In genomic region chr2:129398176-129398575, GRCm38 (mm10) we compare ENCODE assay signal across 24 mouse cellular contexts. TPM values are rescaled to one million over a fixed set of nuclear protein-coding genes. Genes with fewer than 3 reads are reported as not detected.
DNase-seq lines count a peak whose midpoint lies in the region; ATAC-seq and TF ChIP-seq lines count a peak whose summit lies in the region.
"Had no signal": no experiment of that assay in that cellular context is flagged by ENCODE, and none has a peak within 500 bp of the region (broad histone marks: within the 10 kb centered on the region; RNA-seq: fewer than 3 reads in every experiment).

No protein-coding gene starts in this region.

- 72% methylated on average over 3 of the region's 3 CpGs for WGBS in midbrain, embryonic 11.5 days
- 88% methylated on average over 3 of the region's 3 CpGs for WGBS in kidney, embryonic 14.5 days

- peak overlapping the region; percentile 75 for H3K4me3 ChIP-seq in megakaryocyte, embryonic 14.5 days (replicated peaks)
- H3K4me3 ChIP-seq in G1E (ENCODE audit: low read depth, low read length), result peak overlapping the region; percentile 40; the same call in 1 of the 2 replicates
- no peak overlapping the region for H3K4me3 ChIP-seq in midbrain, embryonic 11.5 days (ENCODE audit: low read depth, low read length)
- no peak overlapping the region for H3K4me3 ChIP-seq in kidney, embryonic 14.5 days (ENCODE audit: low read length)
- H3K4me3 ChIP-seq: embryonic facial prominence, embryonic 10.5 days; embryonic facial prominence, embryonic 12.5 days; forebrain, embryonic 13.5 days; forebrain, embryonic 15.5 days had no signal

- DNase-seq in A20 (ENCODE audit: low read depth, low spot score) (peak; percentile 44), G1E (ENCODE audit: low spot score) (no peak)
- no peak for DNase-seq in spleen, postnatal 36 days (ENCODE audit: low spot score in 2 of 2)
- DNase-seq in midbrain, embryonic 11.5 days (ENCODE audit: low spot score, missing footprints), result no peak
- DNase-seq: adrenal gland, adult 8-10 months; adrenal gland, postnatal 14 days; adrenal gland, postnatal 36 days; cerebellum, adult 11-12 months; cerebellum, adult 2 months; cerebellum, adult 9-10 months; cerebellum, postnatal 10 days; cerebellum, postnatal 25 days; forebrain, postnatal 0 days had no signal

- TF ChIP-seq CTCF in G1E (IDR thresholded peaks at IDR 0.05; ENCODE audit: low read depth, low read length), result no peak

- H3K4me1 ChIP-seq in megakaryocyte, embryonic 14.5 days, result peaks cover 64% of the 10 kb centered on the region
- peaks cover 56% of the 10 kb centered on the region for H3K4me1 ChIP-seq in G1E (ENCODE audit: insufficient read depth, low read depth, low read length)
- no peaks in the 10 kb centered on the region for H3K4me1 ChIP-seq in midbrain, embryonic 11.5 days (ENCODE audit: control insufficient read depth, insufficient read depth, low read length)
- no peaks in the 10 kb centered on the region for H3K4me1 ChIP-seq in kidney, embryonic 14.5 days (ENCODE audit: control insufficient read depth, insufficient read depth, low read length)
- H3K4me1 ChIP-seq: embryonic facial prominence, embryonic 10.5 days; embryonic facial prominence, embryonic 12.5 days; forebrain, embryonic 13.5 days; forebrain, embryonic 15.5 days had no signal

- no peak for ATAC-seq in megakaryocyte, adult 5-6 weeks (ENCODE audit: poor library complexity, severe bottlenecking)
- no peak for ATAC-seq in G1E (ENCODE audit: extremely low read depth, insufficient number of reproducible peaks, low FRiP score, poor library complexity, severe bottlenecking)
- ATAC-seq in midbrain, embryonic 11.5 days (ENCODE audit: low FRiP score), result no peak
- no peak for ATAC-seq in kidney, embryonic 14.5 days (ENCODE audit: low FRiP score, low TSS enrichment)
- ATAC-seq: activated CD4-positive, CD25-positive, alpha-beta regulatory T cell, adult 4 months; forebrain, embryonic 13.5 days; forebrain, embryonic 15.5 days; forebrain, postnatal 0 days; Patski had no signal

- H3K36me3 ChIP-seq in megakaryocyte, embryonic 14.5 days (replicated peaks; ENCODE audit: low read length), result peaks cover 2% of the 10 kb centered on the region
- no peaks in the 10 kb centered on the region for H3K36me3 ChIP-seq in G1E (replicated peaks)
- H3K36me3 ChIP-seq in midbrain, embryonic 11.5 days (ENCODE audit: control insufficient read depth, insufficient read depth, low read length), result no peaks in the 10 kb centered on the region
- H3K36me3 ChIP-seq in kidney, embryonic 14.5 days (ENCODE audit: control insufficient read depth, insufficient read depth, low read length), result no peaks in the 10 kb centered on the region
- H3K36me3 ChIP-seq: embryonic facial prominence, embryonic 10.5 days; embryonic facial prominence, embryonic 12.5 days; forebrain, embryonic 15.5 days had no signal

- H3K9ac ChIP-seq in midbrain, embryonic 11.5 days (ENCODE audit: low read length), result no peak overlapping the region
- H3K9ac ChIP-seq in kidney, embryonic 14.5 days (ENCODE audit: low read depth, low read length), result no peak overlapping the region
- H3K9ac ChIP-seq: embryonic facial prominence, embryonic 12.5 days; forebrain, embryonic 13.5 days; forebrain, embryonic 15.5 days; forebrain, postnatal 0 days had no signal

- H3K4me2 ChIP-seq in midbrain, embryonic 11.5 days, result no peak overlapping the region
- H3K4me2 ChIP-seq in kidney, embryonic 14.5 days (replicated peaks; ENCODE audit: low read depth, low read length), result no peak overlapping the region
- H3K4me2 ChIP-seq: embryonic facial prominence, embryonic 12.5 days; forebrain, embryonic 13.5 days; forebrain, embryonic 15.5 days had no signal

- no peaks in the 10 kb centered on the region for H3K27me3 ChIP-seq in megakaryocyte, embryonic 14.5 days (replicated peaks)
- H3K27me3 ChIP-seq in G1E (ENCODE audit: insufficient read depth, low read length), result no peaks in the 10 kb centered on the region
- no peaks in the 10 kb centered on the region for H3K27me3 ChIP-seq in midbrain, embryonic 11.5 days (ENCODE audit: control insufficient read depth, insufficient read depth, low read length)
- no peaks in the 10 kb centered on the region for H3K27me3 ChIP-seq in kidney, embryonic 14.5 days (ENCODE audit: control insufficient read depth, insufficient read depth, low read length)
- H3K27me3 ChIP-seq: embryonic facial prominence, embryonic 12.5 days; forebrain, embryonic 13.5 days; forebrain, embryonic 15.5 days had no signal

- no peak overlapping the region for H3K27ac ChIP-seq in midbrain, embryonic 11.5 days (ENCODE audit: low read depth, low read length)
- H3K27ac ChIP-seq in kidney, embryonic 14.5 days (ENCODE audit: low read depth, low read length), result no peak overlapping the region
- H3K27ac ChIP-seq: embryonic facial prominence, embryonic 10.5 days; embryonic facial prominence, embryonic 12.5 days; forebrain, embryonic 13.5 days; forebrain, embryonic 15.5 days had no signal

- no peaks in the 10 kb centered on the region for H3K9me3 ChIP-seq in megakaryocyte, embryonic 14.5 days
- H3K9me3 ChIP-seq in G1E (replicated peaks), result no peaks in the 10 kb centered on the region
- no peaks in the 10 kb centered on the region for H3K9me3 ChIP-seq in midbrain, embryonic 11.5 days (ENCODE audit: control insufficient read depth, low read length)
- H3K9me3 ChIP-seq in kidney, embryonic 14.5 days (ENCODE audit: control insufficient read depth, low read length), result no peaks in the 10 kb centered on the region
- H3K9me3 ChIP-seq: embryonic facial prominence, embryonic 10.5 days; embryonic facial prominence, embryonic 12.5 days; forebrain, embryonic 13.5 days; forebrain, embryonic 15.5 days had no signal

RNA-seq across cellular contexts. Expression of gene Il1b, which starts 27.2 kb away (rescaled TPM):
- polyA plus RNA-seq in megakaryocyte, embryonic 14.5 days (2012; ENCODE audit: insufficient read depth, low replicate concordance), result 2.2 and 4.8 TPM in 2 replicates
- total RNA-seq in megakaryocyte, adult 5-6 weeks (2015), result 25.9 and 27.7 TPM in 2 replicates
- 15.8 and 16.8 TPM in 2 replicates for total RNA-seq in megakaryocyte, adult 5-6 weeks (2017)
- total RNA-seq in G1E (2014; fragmentation: Nextera tagmentation), result 56.0 and 82.2 TPM in 2 replicates
- total RNA-seq in G1E (2017), result 11.2 and 12.2 TPM in 2 replicates
- 0.18 and 0.26 TPM in 2 replicates for polyA plus RNA-seq in G1E (2012)
- 0.11 TPM in 1 of 2 replicates, not detected in the other for polyA plus RNA-seq in midbrain, embryonic 11.5 days (2014; fragmentation: Nextera tagmentation; extraction: Ambion mirVana)
- polyA plus RNA-seq in kidney, embryonic 14.5 days (2014; fragmentation: Nextera tagmentation; extraction: Ambion mirVana), result not detected in 2 replicates
- total RNA-seq: forebrain, postnatal 0 days had no signal
- polyA plus RNA-seq: activated CD4-positive, CD25-positive, alpha-beta regulatory T cell, adult 4 months; C2C12; embryonic facial prominence, embryonic 10.5 days; embryonic facial prominence, embryonic 12.5 days; forebrain, embryonic 11.5 days; forebrain, embryonic 15.5 days; Patski had no signal

Comparison
In these comparisons a context has a peak if more than half of its experiments do, and no peak if none do; other contexts are left out.
1. H3K4me3 ChIP-seq: peak in megakaryocyte, embryonic 14.5 days (single experiment) and G1E (single experiment); none in midbrain, embryonic 11.5 days (single experiment) and kidney, embryonic 14.5 days (single experiment).